Mouse (Mus musculus): ENCODE measurements at regions not wholly inside any gene's neighbourhood (a gene's known extent, or its start where the extent isn't known, plus 50 kb on each side); places are given as distances from the start of the nearest gene placed in this dataset.
A peak's percentile ranks its signal among the peaks of the same experiment; 100 is the strongest.
"Not testable (repeated sequence)": the region's sequence is repeated elsewhere in the genome, so short reads cannot be mapped to it uniquely, and the experiment has no call there.

DNA sequence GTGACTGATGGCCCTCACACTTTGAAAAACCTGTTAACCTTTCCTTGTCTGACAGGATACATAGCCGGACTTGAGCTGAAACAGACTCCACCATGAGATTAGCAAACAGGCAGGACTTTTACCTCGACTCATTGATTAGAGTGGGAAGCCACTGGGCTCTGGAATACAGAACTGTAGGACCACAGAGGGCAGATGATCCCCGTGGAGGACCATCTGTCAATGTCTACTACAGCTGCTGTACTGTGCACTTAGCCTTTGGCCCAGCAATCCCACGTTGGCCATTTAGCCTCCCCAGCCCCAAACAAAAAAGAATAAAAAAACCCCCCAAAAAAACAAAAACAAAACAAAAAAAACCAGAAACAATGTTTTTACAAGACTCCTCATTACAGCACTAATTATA lies 103.9 kb upstream of the Dazl start:
- DNase-seq (ENCODE audit: low spot score), result no peak

- DNase-seq (ENCODE audit: low spot score), result peak; percentile 31
Measured at GRCm38 (mm10) chr17:50407249-50407990, 101.8 kb upstream of the Plcl2 start.

- no peak for DNase-seq (ENCODE audit: low spot score)
Measured at GRCm38 (mm10) chr17:50408581-50408980, 100.6 kb upstream of the Plcl2 start.

- no peak for DNase-seq (ENCODE audit: low spot score)
Measured at GRCm38 (mm10) chr17:50409271-50409670, 99.9 kb upstream of the Plcl2 start.

DNA sequence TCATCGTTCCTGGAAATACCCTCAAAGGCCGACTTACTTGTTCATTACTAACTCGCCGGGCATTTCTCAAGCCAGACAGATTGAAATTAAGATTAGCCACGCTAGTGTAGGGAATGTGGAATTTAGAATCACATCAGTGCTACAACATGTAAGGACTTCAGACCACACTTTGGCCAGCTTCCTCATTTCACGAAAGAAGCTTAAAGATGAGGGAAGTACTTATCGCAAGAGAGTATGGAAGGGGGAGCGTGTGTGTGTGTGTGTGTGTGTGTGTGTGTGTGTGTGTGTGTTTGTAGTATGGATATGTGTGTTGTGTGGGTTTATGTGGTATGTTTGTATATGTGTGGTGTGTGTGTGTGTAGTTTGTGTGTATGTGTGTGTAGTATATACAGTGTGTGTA lies 99.3 kb upstream of the Plcl2 start:
- no peak for DNase-seq (ENCODE audit: low spot score)

- DNase-seq (ENCODE audit: low spot score), result no peak
Measured at GRCm38 (mm10) chr17:50410296-50410695, 98.9 kb upstream of the Plcl2 start.

DNA sequence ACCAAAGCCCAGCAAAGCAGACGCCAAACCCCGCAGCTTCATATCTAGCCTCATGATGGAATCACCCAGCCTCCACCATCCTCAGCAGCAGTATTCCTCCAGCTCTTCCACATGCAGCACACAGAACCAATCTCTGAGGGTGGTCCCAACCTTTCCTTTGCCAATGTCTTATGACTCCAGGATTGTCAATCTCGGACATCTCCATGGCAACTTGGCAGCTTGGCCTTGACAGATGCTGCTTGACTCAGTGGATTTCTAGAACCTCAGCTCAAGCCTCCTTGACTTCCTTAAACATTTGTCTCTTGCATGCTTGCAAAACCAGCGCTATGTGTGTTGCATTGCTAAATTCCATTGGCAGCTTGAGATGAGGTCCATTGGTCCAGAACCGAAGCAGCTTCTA lies 96.8 kb upstream of the Plcl2 start:
- no peak for DNase-seq (ENCODE audit: low spot score)

DNA sequence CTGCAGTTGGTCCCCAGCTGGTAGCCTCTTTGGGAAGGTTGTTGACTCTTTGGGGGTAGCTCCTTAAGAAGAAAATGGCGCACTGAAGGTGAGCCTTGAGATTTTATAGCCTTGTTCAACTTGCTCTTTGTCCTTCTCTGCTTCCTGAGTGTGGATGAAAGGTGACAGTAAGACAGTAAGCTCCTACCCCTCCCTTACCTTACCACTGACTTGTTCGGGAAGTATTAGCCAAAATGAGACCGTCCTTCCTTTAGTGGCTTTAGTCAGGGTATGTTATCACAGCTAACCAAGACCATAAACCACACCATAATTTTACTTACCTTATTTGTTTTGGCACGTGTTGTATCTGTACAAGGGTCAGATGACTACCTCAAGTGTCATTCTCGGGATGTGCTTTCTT lies 95.3 kb upstream of the Plcl2 start:
- no peak for DNase-seq (ENCODE audit: low spot score)

DNA sequence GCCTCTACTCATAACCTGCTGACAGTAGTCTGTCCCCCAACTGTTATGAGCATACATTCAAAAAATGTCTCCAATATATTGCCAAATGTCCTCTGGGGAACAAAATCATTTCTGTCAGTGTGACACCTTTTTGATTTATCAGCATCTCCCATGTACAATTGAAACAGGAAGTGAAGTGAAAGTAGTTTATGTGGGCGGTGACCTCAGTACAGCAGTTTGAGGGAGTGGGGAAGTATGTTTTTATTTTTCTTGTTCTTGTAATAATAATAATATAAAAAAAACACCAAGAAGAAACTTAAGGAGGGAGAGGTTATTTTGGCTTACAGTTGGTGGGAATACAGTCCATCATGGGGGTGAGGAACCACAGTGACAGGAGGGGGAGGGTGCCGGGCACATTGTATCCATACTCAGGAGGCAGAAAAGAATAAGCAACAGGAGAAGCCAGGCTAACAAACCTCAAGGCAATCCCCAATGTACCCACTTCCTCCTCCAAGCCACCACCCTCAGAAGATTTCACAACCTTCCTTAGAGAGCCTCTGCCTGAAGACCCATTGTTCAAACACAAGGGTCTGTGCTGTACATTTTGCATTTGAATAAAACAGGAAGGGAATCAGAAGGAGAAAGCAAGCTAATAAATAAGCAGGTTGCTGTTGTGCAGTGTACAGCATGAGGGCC lies 93.7 kb upstream of the Plcl2 start:
- DNase-seq (ENCODE audit: low spot score), result no peak

DNA sequence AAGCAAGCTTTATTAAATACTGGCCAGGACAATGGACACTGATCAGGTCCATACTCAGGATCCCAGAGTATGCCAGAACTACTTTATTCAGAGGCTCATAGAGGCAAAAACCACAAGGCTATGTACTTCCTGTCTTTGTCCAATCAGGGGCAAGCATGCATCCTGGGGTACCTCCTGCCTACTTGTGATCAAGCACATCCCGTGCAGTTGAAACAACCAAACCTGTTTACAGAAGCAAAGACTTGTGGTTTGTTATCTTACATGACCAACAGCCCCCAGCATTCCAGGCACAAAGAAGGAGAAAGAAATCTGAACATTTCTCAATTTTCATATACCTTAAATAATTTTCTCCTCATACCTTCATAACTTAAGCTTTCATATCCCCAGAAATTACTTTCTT lies 93.1 kb upstream of the Plcl2 start:
- no peak for DNase-seq (ENCODE audit: low spot score)

DNA sequence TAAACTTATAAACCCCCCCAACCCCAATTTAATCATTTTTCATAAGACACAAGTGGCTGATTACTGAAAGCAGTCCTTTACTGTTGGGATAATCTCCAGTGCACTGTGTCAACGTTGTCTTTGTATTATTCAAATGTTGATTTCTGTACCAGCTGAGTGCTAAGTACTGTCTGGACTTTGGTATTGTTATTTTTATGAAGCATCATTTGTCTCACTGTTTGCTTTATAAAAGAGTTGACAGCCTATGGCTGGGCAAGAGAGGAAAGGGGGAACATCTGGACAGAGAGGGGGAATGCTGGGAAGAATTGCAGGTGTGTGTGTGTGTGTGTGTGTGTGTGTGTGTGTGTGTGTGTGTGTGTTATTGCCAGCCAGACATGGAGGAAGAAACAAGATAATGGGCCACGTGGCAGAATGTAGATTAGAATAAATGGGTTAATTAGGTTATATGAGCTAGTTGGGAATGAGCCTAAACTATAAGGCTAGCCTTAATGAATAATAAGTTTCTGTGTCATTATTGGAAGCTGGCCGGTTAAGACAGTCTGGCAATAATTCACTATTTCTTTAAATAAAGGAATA lies 92.6 kb upstream of the Plcl2 start:
- DNase-seq (ENCODE audit: low spot score), result no peak

DNA sequence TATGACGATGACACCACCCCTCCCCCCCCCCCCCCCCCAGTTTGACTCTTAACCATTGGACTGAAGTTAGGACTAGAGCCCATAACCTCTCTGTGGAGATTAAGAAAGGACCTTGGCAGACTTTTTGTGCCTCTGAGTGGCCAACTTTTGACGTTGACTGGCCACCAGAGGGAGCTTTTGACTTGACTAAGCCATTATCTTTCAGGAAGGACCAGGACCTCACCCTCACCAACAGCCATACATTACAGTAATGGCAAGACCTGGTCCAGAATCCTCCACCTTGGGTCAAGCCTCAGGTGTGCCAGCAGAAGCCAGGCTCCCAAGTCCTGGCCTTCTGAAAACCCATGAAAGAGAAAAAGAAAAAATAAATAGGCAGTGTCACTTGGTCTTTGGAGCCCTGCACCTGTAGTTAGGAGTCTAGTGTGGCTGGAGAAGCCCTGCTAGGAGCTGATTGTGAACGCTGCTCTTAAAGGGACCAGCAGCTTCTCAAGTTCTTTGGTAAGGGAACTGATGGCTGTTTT lies 90.3 kb upstream of the Plcl2 start:
- peak; percentile 33 for DNase-seq (ENCODE audit: low spot score)

DNA sequence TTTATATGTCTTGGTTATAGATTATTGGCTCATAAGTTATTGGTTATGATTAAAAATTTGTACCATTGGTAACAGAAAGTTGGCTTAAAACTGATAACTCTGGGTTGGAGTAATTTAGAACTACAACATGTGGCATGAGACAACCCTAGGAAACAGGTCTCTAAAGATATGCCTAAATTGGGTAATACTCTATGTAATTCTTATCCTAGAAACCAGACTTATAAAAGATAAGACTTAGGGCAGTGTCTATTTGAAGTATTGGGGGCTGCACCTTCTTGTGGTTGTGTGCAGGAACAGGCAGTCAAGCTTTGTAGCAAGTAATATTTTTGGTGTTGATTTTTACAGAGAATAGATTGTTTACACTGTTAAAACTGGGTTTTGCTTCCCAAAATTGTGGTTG lies 89.7 kb upstream of the Plcl2 start:
- DNase-seq (ENCODE audit: low spot score), result not testable (repeated sequence)

DNA sequence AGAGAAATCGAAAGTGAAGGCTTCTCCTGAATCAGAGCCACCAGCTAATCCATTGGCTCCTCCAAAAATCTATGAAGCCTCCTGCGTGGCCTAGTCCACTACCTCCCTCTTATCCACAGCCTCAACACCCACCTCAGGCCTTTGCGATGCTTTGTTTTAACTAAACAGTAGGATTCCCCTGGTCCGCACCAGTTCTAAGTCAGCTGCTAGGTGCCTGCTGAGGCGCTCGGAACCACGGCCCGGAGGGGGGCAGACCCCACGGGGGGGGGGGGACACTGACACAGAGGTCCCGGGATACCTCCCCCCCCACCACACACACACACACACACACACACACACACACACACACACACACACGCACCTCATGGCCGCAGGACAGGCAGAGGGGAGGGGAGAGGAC lies 89.2 kb upstream of the Plcl2 start:
- DNase-seq (ENCODE audit: low spot score), result no peak

DNA sequence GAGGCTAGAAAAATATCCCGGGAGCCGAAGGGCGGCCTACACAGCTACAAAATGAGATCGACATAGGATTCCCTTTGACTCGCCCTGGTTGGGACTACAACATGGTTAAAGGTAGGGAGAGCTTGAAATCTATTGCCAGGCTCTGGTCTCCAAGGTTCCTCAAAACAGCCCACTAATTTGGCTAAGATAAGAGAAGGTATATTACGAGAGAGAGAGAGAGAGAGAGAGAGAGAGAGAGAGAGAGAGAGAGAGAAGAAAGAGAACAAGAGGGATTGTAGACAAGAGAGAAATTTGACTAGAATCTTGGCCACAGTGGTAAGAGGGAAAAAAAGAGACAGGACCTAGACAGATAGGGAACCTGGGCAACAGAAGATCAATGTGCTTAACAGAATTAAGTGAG lies 88.5 kb upstream of the Plcl2 start:
- DNase-seq (ENCODE audit: low spot score), result no peak

DNA sequence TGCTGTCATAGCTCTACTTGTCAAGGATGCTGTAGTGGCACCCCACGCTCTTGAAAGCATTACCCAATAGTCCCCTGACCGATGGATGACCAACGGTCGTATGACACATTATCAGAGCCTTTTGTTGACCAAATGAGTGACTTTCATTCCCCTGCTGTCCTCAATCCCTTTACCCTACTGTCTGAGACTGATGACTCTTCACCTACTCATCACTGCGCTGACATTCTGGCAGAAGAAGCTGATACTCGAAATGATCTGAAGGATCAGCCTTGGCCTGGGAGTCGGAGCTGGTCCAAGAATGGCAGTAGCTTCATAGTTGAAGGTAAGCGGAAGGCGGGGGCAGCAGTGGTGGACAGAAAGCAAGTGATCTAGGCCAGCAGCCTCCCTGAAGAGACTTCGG lies 87.7 kb upstream of the Plcl2 start:
- DNase-seq (ENCODE audit: low spot score), result no peak

DNA sequence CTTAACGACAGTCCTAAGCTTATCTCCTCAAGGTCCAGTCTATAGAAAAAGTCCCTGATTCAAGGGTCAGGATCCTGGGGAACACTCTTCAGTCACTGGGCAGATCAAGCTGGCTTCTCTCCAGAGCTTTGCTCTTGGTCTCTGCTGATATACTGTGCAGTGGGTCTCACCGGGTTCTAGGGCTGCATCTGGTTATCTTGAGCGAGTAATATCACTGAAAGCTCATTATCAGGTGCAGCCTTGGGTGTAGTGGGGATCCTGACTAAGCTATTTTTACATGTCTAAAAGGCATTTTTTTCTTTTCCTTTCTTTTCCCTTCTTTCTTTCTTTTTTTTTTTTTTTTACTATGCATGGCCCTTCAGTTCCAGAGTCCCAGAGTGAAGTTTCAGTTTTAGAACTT lies 84.1 kb upstream of the Plcl2 start:
- DNase-seq (ENCODE audit: low spot score), result no peak

- no peak for DNase-seq (ENCODE audit: low spot score)
Measured at GRCm38 (mm10) chr17:50425531-50425930, 83.7 kb upstream of the Plcl2 start.

DNA sequence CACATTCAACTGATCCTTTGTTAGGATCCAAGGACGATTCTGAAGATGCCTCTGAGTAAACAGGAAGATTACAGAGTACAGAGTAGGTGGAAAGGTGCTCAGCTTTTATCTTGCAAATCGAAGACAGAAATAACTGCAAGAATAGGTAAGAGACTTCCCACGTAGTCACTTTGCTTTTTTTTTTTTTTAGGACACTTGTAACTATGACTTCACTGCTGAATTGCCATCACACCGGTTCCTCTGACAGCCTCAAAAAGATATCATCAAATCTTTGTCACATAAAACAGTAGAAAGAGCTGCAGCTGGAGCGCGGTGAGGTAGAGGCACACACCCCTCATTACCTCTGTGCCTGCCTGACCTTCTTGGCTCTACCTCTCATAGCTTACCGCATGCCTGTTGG lies 83.1 kb upstream of the Plcl2 start:
- DNase-seq (ENCODE audit: low spot score), result no peak

DNA sequence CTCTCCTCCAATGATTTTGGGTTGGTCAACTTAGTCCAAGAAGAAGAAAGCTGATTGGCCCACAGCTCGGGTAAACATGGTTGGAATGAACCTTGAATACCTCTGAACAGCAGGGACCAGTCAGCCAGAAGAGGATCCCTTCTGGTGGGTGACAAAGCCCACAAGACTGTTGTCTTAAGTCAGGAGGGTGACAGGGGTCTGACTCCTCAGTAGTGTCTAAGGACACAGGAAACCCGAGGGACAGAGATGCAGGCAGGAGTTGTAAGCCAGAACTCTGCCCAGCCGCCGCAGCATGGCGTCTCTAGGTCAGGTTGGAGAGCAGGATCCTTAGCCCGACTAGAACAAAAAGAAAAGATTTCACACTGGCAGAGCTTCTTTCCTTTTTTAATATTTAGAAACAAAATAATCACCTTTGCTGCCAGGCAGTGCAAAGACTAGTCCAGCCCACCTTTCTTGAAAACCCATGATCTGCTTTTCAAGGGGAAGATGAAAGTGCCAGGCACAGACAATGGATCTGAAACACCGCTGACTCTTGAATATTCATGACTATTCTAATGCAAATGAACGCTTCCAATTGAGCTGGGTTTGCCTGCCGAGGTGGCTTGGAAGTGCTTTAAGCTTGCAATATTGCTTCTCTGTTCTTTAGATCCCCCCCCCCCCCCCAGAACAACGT lies 81.7 kb upstream of the Plcl2 start:
- DNase-seq (ENCODE audit: low spot score), result no peak

DNA sequence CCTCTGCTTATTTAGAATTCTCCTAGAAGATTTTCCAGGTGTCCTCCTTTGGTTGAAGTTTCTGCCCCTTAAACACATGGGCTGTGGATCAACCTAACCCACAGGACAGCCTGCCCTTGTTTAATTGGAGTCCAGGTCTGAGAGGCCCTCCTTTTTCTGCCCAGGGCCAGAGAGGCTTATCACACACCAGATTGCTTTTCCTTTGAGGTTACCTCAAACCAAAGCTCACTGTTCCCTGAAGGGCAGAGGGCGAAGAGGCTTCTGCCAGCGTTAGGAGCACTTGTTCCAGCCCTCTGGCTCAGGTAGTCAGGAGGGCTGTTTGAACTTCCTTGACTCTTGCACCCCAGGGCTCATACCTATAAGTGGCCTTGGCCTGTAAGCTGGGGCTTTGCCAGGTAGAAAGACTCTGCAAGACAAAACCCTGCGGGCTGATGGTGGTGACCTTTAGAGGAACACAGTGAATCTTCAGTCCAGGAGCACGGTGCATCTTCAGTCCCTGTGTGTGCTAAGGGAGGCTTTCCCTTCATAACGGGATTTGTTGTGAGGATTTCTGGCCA lies 81.1 kb upstream of the Plcl2 start:
- DNase-seq (ENCODE audit: low spot score), result no peak

DNA sequence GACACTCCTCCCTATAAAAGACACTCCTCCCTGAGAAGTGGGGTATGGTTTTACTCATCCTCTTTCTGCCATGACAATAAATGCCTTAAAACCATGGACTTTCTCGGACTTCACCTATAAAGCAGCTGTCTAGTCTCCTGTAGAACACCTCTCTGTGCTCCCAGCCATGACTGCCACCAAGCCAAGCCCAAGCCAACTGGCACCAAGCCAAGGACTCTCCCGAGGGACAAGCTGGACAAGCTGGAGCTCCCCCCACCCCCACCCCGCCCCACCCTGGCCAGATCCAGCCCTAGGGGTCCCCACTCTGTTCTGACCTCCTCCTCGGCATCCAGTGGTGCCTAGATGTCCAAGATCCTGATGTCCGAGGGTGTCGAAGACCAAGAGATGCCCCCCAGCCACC lies 76.6 kb upstream of the Plcl2 start:
- no peak for DNase-seq (ENCODE audit: low spot score)

DNA sequence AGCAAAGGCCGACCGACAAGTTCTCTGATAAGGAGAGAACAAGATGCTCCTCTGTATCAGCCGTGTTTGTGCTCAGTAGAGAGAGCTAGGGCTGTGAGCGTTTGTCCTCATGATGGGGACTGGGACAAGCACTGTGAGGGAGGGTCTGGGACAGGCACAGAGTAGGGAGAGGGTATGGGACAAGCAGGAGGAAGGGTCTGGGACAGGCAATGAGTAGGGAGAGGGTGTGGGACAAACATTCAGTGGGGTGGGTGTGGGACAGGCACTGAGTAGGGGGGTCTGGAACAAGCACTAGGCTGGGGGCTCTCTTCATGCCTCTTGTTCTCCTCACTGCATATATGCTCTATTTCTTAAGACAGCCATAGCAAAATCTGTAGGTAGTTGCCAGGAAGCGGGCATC lies 70.2 kb upstream of the Plcl2 start:
- no peak for DNase-seq (ENCODE audit: low spot score)
